Mouse (Mus musculus) heart, adult 2 months (tissue): ENCODE measurements around the gene Nphs1.

Source experiments
- CTCF ChIP-seq: fragments of 200-600 bp; IDR thresholded peaks from 2 replicates; pipeline ENCODE4 v1.8.1; 2022; ENCODE audit warnings: antibody characterized with exemption, mild to moderate bottlenecking, moderate library complexity
- EP300 ChIP-seq: fragments of 200-500 bp; IDR thresholded peaks from 2 replicates; pipeline ENCODE4 v1.6.1; 2011; ENCODE audit warnings: low read depth, low read length, control low read depth; ENCODE audit not compliant: insufficient read depth
- POLR2A ChIP-seq: fragments of 200-500 bp; IDR thresholded peaks from 2 replicates; pipeline ENCODE4 v1.6.1; 2011; ENCODE audit warnings: mild to moderate bottlenecking, low read depth, low read length, control low read depth; ENCODE audit not compliant: insufficient read depth

DNA sequence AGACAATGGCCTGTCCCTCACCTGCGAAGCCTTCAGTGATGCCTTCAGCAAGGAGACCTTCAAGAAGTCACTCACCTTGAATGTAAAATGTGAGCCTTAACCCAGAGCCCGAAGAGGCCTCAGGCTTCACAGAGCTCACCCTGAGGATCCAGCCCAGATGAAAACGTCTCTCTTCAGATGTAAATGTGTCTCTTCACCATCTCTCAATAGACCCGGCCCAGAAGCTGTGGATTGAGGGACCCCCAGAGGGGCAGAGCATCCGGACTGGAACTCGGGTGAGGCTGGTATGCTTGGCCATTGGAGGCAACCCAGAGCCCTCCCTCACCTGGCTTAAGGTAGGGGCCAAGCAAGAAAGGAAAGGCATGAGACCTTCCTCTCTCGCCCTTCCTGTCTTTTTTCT is 5.5 kb downstream of the Nphs1 start:
- TF ChIP-seq POLR2A (no peak), CTCF (no peak), EP300 (no peak)
